Mouse (Mus musculus) bone marrow, adult 2 months (tissue): ENCODE measurements around the gene Herpud2.

Experiments
- CTCF ChIP-seq: fragments of 200-500 bp; IDR thresholded peaks from 2 replicates; pipeline ENCODE4 v1.5.1; 2011; ENCODE audit warnings: low read length, control low read depth; ENCODE audit not compliant: control insufficient read depth, insufficient read depth
- POLR2A ChIP-seq: fragments of 200-500 bp; IDR thresholded peaks from 2 replicates; pipeline ENCODE4 v1.6.1; 2011; ENCODE audit warnings: low read depth, mild to moderate bottlenecking, control low read depth, low read length, borderline replicate concordance; ENCODE audit not compliant: control insufficient read depth

GRCm38 (mm10) chr9:25177201-25177600 is 25.6 kb upstream of the Herpud2 start:
- TF ChIP-seq CTCF (no peak), POLR2A (no peak)
